Mouse (Mus musculus): ENCODE data around the gene Slx4.

GRCm38 (mm10) chr16:4021241-4021640 lies 17.7 kb upstream of the Slx4 start:
- TF ChIP-seq CTCF (conservative IDR thresholded peaks at IDR 0.05; ENCODE audit: low read length) (peak; percentile 24), POU5F1 (IDR thresholded peaks at IDR 0.05; ENCODE audit: borderline replicate concordance, low read length) (no peak)
